Mouse (Mus musculus): ENCODE results near the gene Pafah1b1.

DNA sequence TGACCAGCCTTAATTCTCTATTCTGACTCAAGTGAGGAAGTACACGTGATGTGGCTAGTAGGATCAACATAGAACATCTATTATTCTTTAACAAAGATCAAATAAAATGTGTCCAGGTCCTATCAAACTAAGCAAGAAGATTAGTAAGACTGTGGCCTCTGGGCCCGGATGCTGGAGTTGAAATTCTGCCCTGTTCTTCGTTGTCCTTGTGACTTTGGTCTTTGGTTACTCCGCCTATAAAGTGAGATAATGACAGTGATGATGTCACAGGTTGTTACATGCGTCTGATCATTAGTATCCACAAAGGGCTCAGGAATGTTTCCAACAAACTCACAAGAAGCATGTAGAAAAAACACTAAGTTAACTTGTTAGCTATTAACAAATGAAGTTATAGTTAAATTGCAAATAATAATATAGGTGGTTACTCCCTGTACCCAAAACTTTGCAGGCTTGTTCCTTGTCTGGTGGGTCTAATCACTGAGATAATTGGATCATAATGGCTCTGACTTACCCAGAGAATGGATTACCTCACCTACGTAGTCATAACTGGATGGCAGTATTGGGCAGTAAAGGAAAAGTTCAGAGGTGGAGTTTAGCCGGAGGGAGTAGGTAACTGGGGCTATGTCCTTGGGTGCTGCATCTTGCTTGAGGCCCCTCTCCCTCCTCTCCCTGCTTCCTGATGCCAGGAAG is 26.3 kb upstream of the Pafah1b1 start:
- TF ChIP-seq CTCF (IDR thresholded peaks at IDR 0.05; ENCODE audit: borderline replicate concordance, insufficient read depth, low read length) (no peak), POLR2A (IDR thresholded peaks at IDR 0.05; ENCODE audit: low read depth, low read length) (no peak)

Measured in embryonic fibroblast, embryonic 13.5 days (primary cell).